Mouse (Mus musculus) erythroblast, embryonic 14.5 days (primary cell): ENCODE results near the gene Abhd16a. TPM values are rescaled to one million over a fixed set of nuclear protein-coding genes. Genes with fewer than 3 reads are reported as not detected.

ENCODE experiments used
- H3K27me3 ChIP-seq: 2 replicates; pipeline ENCODE4 v1.6.1; 2012; ENCODE audit warnings: inconsistent platforms; ENCODE audit not compliant: control insufficient read depth
- H3K36me3 ChIP-seq: 2 replicates; pipeline ENCODE4 v1.6.1; 2012; ENCODE audit warnings: mild to moderate bottlenecking, inconsistent platforms; ENCODE audit not compliant: control insufficient read depth
- H3K4me1 ChIP-seq: 2 replicates; pipeline ENCODE4 v1.6.1; 2012; ENCODE audit warnings: inconsistent platforms; ENCODE audit not compliant: control insufficient read depth
- H3K4me3 ChIP-seq: replicated peaks from 2 replicates; pipeline ENCODE3; 2012; ENCODE audit warnings: moderate library complexity, mild to moderate bottlenecking, inconsistent platforms
- H3K9me3 ChIP-seq: 2 replicates; pipeline ENCODE4 v1.6.1; 2012; ENCODE audit warnings: low read length, inconsistent platforms, mixed read lengths; ENCODE audit not compliant: control insufficient read depth
- GATA1 ChIP-seq: IDR thresholded peaks from 2 replicates; pipeline ENCODE4 v1.6.1; 2012; ENCODE audit warnings: low read length, inconsistent platforms, mixed read lengths
- TAL1 ChIP-seq: IDR thresholded peaks from 3 replicates; pipeline ENCODE4 v1.6.1; 2012; ENCODE audit warnings: low read length, inconsistent platforms, mixed read lengths
- polyA plus RNA-seq: library from polyadenylated mRNA; stranded (reverse); fragments of >175 nt; gene quantifications from 2 replicates; pipeline ENCODE4 v1.2.3, GENCODE M21; 2012

Gene Abhd16a
- polyA plus RNA-seq, 1 experiment, result 10.1 TPM

GRCm38 (mm10) chr17:35135591-35136320 lies 46.7 kb downstream of the Abhd16a start:
- Histone ChIP-seq H3K36me3 (peaks cover 38% of the 10 kb centered on the region), H3K4me3 (peak overlapping the region; percentile 99), H3K4me1 (peaks cover 34% of the 10 kb centered on the region), H3K27me3 (no peaks in the 10 kb centered on the region), H3K9me3 (no peaks in the 10 kb centered on the region)
- TF ChIP-seq GATA1 (no peak), TAL1 (no peak)

- Histone ChIP-seq H3K36me3 (peaks cover 70% of the 10 kb centered on the region), H3K27me3 (no peaks in the 10 kb centered on the region), H3K4me3 (no peak overlapping the region), H3K9me3 (peaks cover 9% of the 10 kb centered on the region), H3K4me1 (peaks cover 26% of the 10 kb centered on the region)
- TF ChIP-seq TAL1 (no peak), GATA1 (no peak)
Observed at GRCm38 (mm10) chr17:35139269-35139668, 50.2 kb downstream of the Abhd16a start.

- TF ChIP-seq GATA1 (no peak), TAL1 (no peak)
- Histone ChIP-seq H3K4me1 (peaks cover 23% of the 10 kb centered on the region), H3K27me3 (no peaks in the 10 kb centered on the region), H3K36me3 (peaks cover 83% of the 10 kb centered on the region), H3K4me3 (no peak overlapping the region), H3K9me3 (peaks cover 9% of the 10 kb centered on the region)
Observed at GRCm38 (mm10) chr17:35140490-35140996, 51.5 kb downstream of the Abhd16a start.

GRCm38 (mm10) chr17:35141971-35142370 lies 52.9 kb downstream of the Abhd16a start:
- no peaks in the 10 kb centered on the region for H3K27me3 ChIP-seq
- peaks cover 9% of the 10 kb centered on the region for H3K9me3 ChIP-seq
- peaks cover 95% of the 10 kb centered on the region for H3K36me3 ChIP-seq
- H3K4me3 ChIP-seq, result no peak overlapping the region
- TF ChIP-seq GATA1, result no peak
- TF ChIP-seq TAL1, result no peak
- H3K4me1 ChIP-seq, result peaks cover 9% of the 10 kb centered on the region

GRCm38 (mm10) chr17:35146139-35146538 lies 57.1 kb downstream of the Abhd16a start:
- Histone ChIP-seq H3K9me3 (peaks cover 9% of the 10 kb centered on the region), H3K27me3 (no peaks in the 10 kb centered on the region), H3K4me3 (no peak overlapping the region), H3K36me3 (peaks cover 99% of the 10 kb centered on the region), H3K4me1 (peaks cover 9% of the 10 kb centered on the region)
- TF ChIP-seq TAL1 (no peak), GATA1 (no peak)

- no peak overlapping the region for H3K4me3 ChIP-seq
- H3K4me1 ChIP-seq, result peaks cover 15% of the 10 kb centered on the region
- TF ChIP-seq TAL1 (no peak), GATA1 (no peak)
- H3K9me3 ChIP-seq, result peaks cover 9% of the 10 kb centered on the region
- H3K36me3 ChIP-seq, result peaks cover 99% of the 10 kb centered on the region
- no peaks in the 10 kb centered on the region for H3K27me3 ChIP-seq
Observed at GRCm38 (mm10) chr17:35147348-35147747, 58.3 kb downstream of the Abhd16a start.

GRCm38 (mm10) chr17:35147922-35148639 lies 59.0 kb downstream of the Abhd16a start:
- Histone ChIP-seq H3K9me3 (peaks cover 6% of the 10 kb centered on the region), H3K27me3 (no peaks in the 10 kb centered on the region), H3K36me3 (peaks cover 99% of the 10 kb centered on the region), H3K4me1 (peaks cover 18% of the 10 kb centered on the region), H3K4me3 (no peak overlapping the region)
- TF ChIP-seq TAL1 (no peak), GATA1 (no peak)

- H3K9me3 ChIP-seq, result no peaks in the 10 kb centered on the region
- peaks cover 18% of the 10 kb centered on the region for H3K4me1 ChIP-seq
- peaks cover 99% of the 10 kb centered on the region for H3K36me3 ChIP-seq
- H3K27me3 ChIP-seq, result no peaks in the 10 kb centered on the region
- no peak overlapping the region for H3K4me3 ChIP-seq
- TF ChIP-seq TAL1 (no peak), GATA1 (no peak)
Observed at GRCm38 (mm10) chr17:35152121-35152520, 63.1 kb downstream of the Abhd16a start.

Other genes with a start within 250 kb of the Abhd16a start
- 6.7 and 8.9 TPM in 2 replicates for gene Skiv2l, start 239.1 kb upstream of the Abhd16a start, polyA plus RNA-seq
- gene Nelfe, start 238.9 kb upstream of the Abhd16a start, polyA plus RNA-seq, result 30.9 and 32.9 TPM in 2 replicates
- gene Cfb, start 226.7 kb upstream of the Abhd16a start, polyA plus RNA-seq, result 0.11 TPM in 1 of 2 replicates, not detected in the other
- gene Zbtb12, start 209.8 kb upstream of the Abhd16a start, polyA plus RNA-seq, result 0.24 and 0.25 TPM in 2 replicates
- gene Gm20547, start 207.2 kb upstream of the Abhd16a start, polyA plus RNA-seq, result not detected in 2 replicates
- 0.13 and 0.17 TPM in 2 replicates for gene C2, start 191.0 kb upstream of the Abhd16a start, polyA plus RNA-seq
- gene Ehmt2, start 190.8 kb upstream of the Abhd16a start, polyA plus RNA-seq, result 6.2 and 6.4 TPM in 2 replicates
- not detected in 2 replicates for gene Slc44a4, start 174.8 kb upstream of the Abhd16a start, polyA plus RNA-seq
- 0.31 and 0.38 TPM in 2 replicates for gene Neu1, start 158.0 kb upstream of the Abhd16a start, polyA plus RNA-seq
- gene Hspa1b, start 130.0 kb upstream of the Abhd16a start, polyA plus RNA-seq, result 408 and 454 TPM in 2 replicates
- not detected in 2 replicates for gene Gm20481, start 119.4 kb upstream of the Abhd16a start, polyA plus RNA-seq
- 195 and 214 TPM in 2 replicates for gene Hspa1a, start 117.1 kb upstream of the Abhd16a start, polyA plus RNA-seq
- gene Hspa1l, start 116.6 kb upstream of the Abhd16a start, polyA plus RNA-seq, result 0.04 TPM in 1 of 2 replicates, not detected in the other
- gene Lsm2, start 107.4 kb upstream of the Abhd16a start, polyA plus RNA-seq, result 15.9 and 21.4 TPM in 2 replicates
- 41.7 and 44.9 TPM in 2 replicates for gene Vars, start 88.3 kb upstream of the Abhd16a start, polyA plus RNA-seq
- 0.01 TPM in 2 replicates for gene Vwa7, start 72.7 kb upstream of the Abhd16a start, polyA plus RNA-seq
- gene Sapcd1, start 61.2 kb upstream of the Abhd16a start, polyA plus RNA-seq, result 0.87 and 0.97 TPM in 2 replicates
- 0.90 and 1.3 TPM in 2 replicates for gene Msh5, start 42.5 kb upstream of the Abhd16a start, polyA plus RNA-seq
- 5.1 and 6.0 TPM in 2 replicates for gene Clic1, start 39.3 kb upstream of the Abhd16a start, polyA plus RNA-seq
- gene Ddah2, start 30.2 kb upstream of the Abhd16a start, polyA plus RNA-seq, result 0.78 and 0.92 TPM in 2 replicates
- not detected in 2 replicates for gene Ly6g6c, start 23.9 kb upstream of the Abhd16a start, polyA plus RNA-seq
- gene Mpig6b, start 23.1 kb upstream of the Abhd16a start, polyA plus RNA-seq, result 0.05 TPM in 1 of 2 replicates, not detected in the other
- not detected in 2 replicates for gene Ly6g6e, start 12.4 kb upstream of the Abhd16a start, polyA plus RNA-seq
- not detected in 2 replicates for gene Ly6g6d, start 11.2 kb upstream of the Abhd16a start, polyA plus RNA-seq
- gene Ly6g6f, start 3.7 kb upstream of the Abhd16a start, polyA plus RNA-seq, result 0.07 and 0.08 TPM in 2 replicates
- gene Ly6g5c, start 19.0 kb downstream of the Abhd16a start, polyA plus RNA-seq, result not detected in 2 replicates
- gene Ly6g5b, start 26.2 kb downstream of the Abhd16a start, polyA plus RNA-seq, result 0.03 TPM in 1 of 2 replicates, not detected in the other
- 11.0 and 12.4 TPM in 2 replicates for gene Gpank1, start 32.2 kb downstream of the Abhd16a start, polyA plus RNA-seq
- gene Csnk2b, start 32.8 kb downstream of the Abhd16a start, polyA plus RNA-seq, result 10.2 and 11.2 TPM in 2 replicates
- gene D17H6S53E, start 37.1 kb downstream of the Abhd16a start, polyA plus RNA-seq, result 0.27 and 0.48 TPM in 2 replicates
- 0.10 and 0.20 TPM in 2 replicates for gene Apom, start 42.8 kb downstream of the Abhd16a start, polyA plus RNA-seq
- gene Bag6, start 45.9 kb downstream of the Abhd16a start, polyA plus RNA-seq, result 88.8 and 102 TPM in 2 replicates
- gene Prrc2a, start 75.6 kb downstream of the Abhd16a start, polyA plus RNA-seq, result 70.4 and 133 TPM in 2 replicates
- 0.27 TPM in 1 of 2 replicates, not detected in the other for gene Aif1, start 86.8 kb downstream of the Abhd16a start, polyA plus RNA-seq
- gene Lst1, start 99.2 kb downstream of the Abhd16a start, polyA plus RNA-seq, result not detected in 2 replicates
- gene Ltb, start 105.2 kb downstream of the Abhd16a start, polyA plus RNA-seq, result 0.07 and 0.08 TPM in 2 replicates
- gene Tnf, start 112.7 kb downstream of the Abhd16a start, polyA plus RNA-seq, result 0.07 and 0.09 TPM in 2 replicates
- gene Lta, start 116.1 kb downstream of the Abhd16a start, polyA plus RNA-seq, result 0.03 TPM in 1 of 2 replicates, not detected in the other
- not detected in 2 replicates for gene Gm16181, start 131.6 kb downstream of the Abhd16a start, polyA plus RNA-seq
- 0.04 and 0.37 TPM in 2 replicates for gene Atp6v1g2, start 144.4 kb downstream of the Abhd16a start, polyA plus RNA-seq
- gene Nfkbil1, start 146.5 kb downstream of the Abhd16a start, polyA plus RNA-seq, result 1.6 TPM in 2 replicates
- 18.8 and 20.8 TPM in 2 replicates for gene Ddx39b, start 152.5 kb downstream of the Abhd16a start, polyA plus RNA-seq
- gene H2-D1, start 173.5 kb downstream of the Abhd16a start, polyA plus RNA-seq, result 2.4 and 2.7 TPM in 2 replicates
- gene H2-Q1, start 231.1 kb downstream of the Abhd16a start, polyA plus RNA-seq, result not detected in 2 replicates